In genomic region chr8:61374059-61374755, GRCm38 (mm10) we compare ENCODE assay signal across 10 mouse cellular contexts.
A peak's percentile ranks its signal among the peaks of the same experiment; 100 is the strongest.
DNase-seq lines count a peak whose midpoint lies in the region; ATAC-seq and TF ChIP-seq lines count a peak whose summit lies in the region.
"Had no signal": no experiment of that assay in that cellular context is flagged by ENCODE, and none has a peak within 500 bp of the region (broad histone marks: within the 10 kb centered on the region; RNA-seq: fewer than 3 reads in every experiment).

No protein-coding gene starts in this region.

- H3K27ac ChIP-seq in intestine, embryonic 14.5 days (ENCODE audit: low read depth), result no peak overlapping the region
- H3K27ac ChIP-seq in intestine, embryonic 15.5 days, result no peak overlapping the region

- no peak overlapping the region for H3K9ac ChIP-seq in intestine, embryonic 14.5 days (ENCODE audit: low read length)
- no peak overlapping the region for H3K9ac ChIP-seq in intestine, embryonic 15.5 days

- H3K27me3 ChIP-seq in intestine, embryonic 14.5 days (replicated peaks; ENCODE audit: control insufficient read depth, insufficient read depth, low read length), result no peaks in the 10 kb centered on the region
- H3K27me3 ChIP-seq in intestine, embryonic 15.5 days (replicated peaks), result no peaks in the 10 kb centered on the region

- peak; percentile 64; the same call in 1 of the 2 replicates for ATAC-seq in intestine, embryonic 14.5 days (replicated peaks; ENCODE audit: low FRiP score, low TSS enrichment, low read depth)
- no peak for ATAC-seq in intestine, embryonic 15.5 days
- peak; percentile 68 for ATAC-seq in inflammation-experienced regulatory T-cells, adult 6 months

- no peak overlapping the region for H3K4me3 ChIP-seq in intestine, embryonic 14.5 days (ENCODE audit: low read depth, low read length)
- no peak overlapping the region for H3K4me3 ChIP-seq in intestine, embryonic 15.5 days (replicated peaks)

- H3K9me3 ChIP-seq in intestine, embryonic 14.5 days (ENCODE audit: control insufficient read depth, low read length), result no peaks in the 10 kb centered on the region
- no peaks in the 10 kb centered on the region for H3K9me3 ChIP-seq in intestine, embryonic 15.5 days

- no peak for TF ChIP-seq POLR2A in brain, embryonic 14.5 days (IDR thresholded peaks at IDR 0.05; ENCODE audit: borderline replicate concordance, extremely low read depth, insufficient read depth, insufficient read length, poor library complexity, severe bottlenecking)

- no peak overlapping the region for H3K4me2 ChIP-seq in intestine, embryonic 14.5 days (ENCODE audit: low read length)
- H3K4me2 ChIP-seq in intestine, embryonic 15.5 days (replicated peaks), result no peak overlapping the region
- H3K4me2 ChIP-seq: heart, embryonic 11.5 days had no signal

- peaks cover 23% of the 10 kb centered on the region for H3K36me3 ChIP-seq in intestine, embryonic 14.5 days (ENCODE audit: control insufficient read depth, insufficient read depth, low read length)
- peaks cover 17% of the 10 kb centered on the region; the same call in 1 of the 2 replicates for H3K36me3 ChIP-seq in intestine, embryonic 15.5 days

- H3K4me1 ChIP-seq in intestine, embryonic 14.5 days (replicated peaks; ENCODE audit: control insufficient read depth, insufficient read depth, low read length), result peaks cover 6% of the 10 kb centered on the region; the same call in 1 of the 2 replicates
- H3K4me1 ChIP-seq in intestine, embryonic 15.5 days (replicated peaks), result 0 out of 2 replicates have a peak, but pooled peaks cover 9% of the 10 kb centered on the region

- TF ChIP-seq CTCF in brain, embryonic 14.5 days (IDR thresholded peaks at IDR 0.05; ENCODE audit: borderline replicate concordance, extremely low read depth, insufficient read depth, insufficient read length), result peak; percentile 29; the same call in 1 of the 2 replicates

- 87% methylated on average over 16 of the region's 16 CpGs for WGBS in intestine, embryonic 14.5 days
- WGBS in intestine, embryonic 15.5 days, result 84% methylated on average over 16 of the region's 16 CpGs

- DNase-seq in intestine, embryonic 14.5 days (ENCODE audit: low spot score), result no peak
- peak; percentile 17 for DNase-seq in 416B (ENCODE audit: low read depth)
- DNase-seq in brain, embryonic 14.5 days (ENCODE audit: low read depth), result peak; percentile 58
- no peak for DNase-seq in adrenal gland, adult 2 months
- no peak for DNase-seq in cerebellum, adult 11 months
- no peak for DNase-seq in gastrocnemius, adult 8-10 months (ENCODE audit: low spot score in 2 of 2)
- DNase-seq: thymus, postnatal 14 days had no signal

Comparison
In these comparisons a context has a peak if more than half of its experiments do, and no peak if none do; other contexts are left out.
1. DNase-seq: peak in 416B (single experiment) and brain, embryonic 14.5 days (single experiment); none in intestine, embryonic 14.5 days (single experiment), adrenal gland, adult 2 months (single experiment), cerebellum, adult 11 months (single experiment) and gastrocnemius, adult 8-10 months (0 of 2).